Mouse (Mus musculus) kidney, embryonic 16.5 days (tissue): ENCODE data around the gene Cdk2ap2. TPM values are rescaled to one million over a fixed set of nuclear protein-coding genes. Genes with fewer than 3 reads are reported as not detected.
"Not testable (repeated sequence)": the region's sequence is repeated elsewhere in the genome, so short reads cannot be mapped to it uniquely, and the experiment has no call there.

ENCODE experiments used
- ATAC-seq: fragments of 200-750 bp; cut with Nextera tagmentation; 2 replicates; pipeline ENCODE4 v1.8.0; 2017; ENCODE audit warnings: moderate TSS enrichment; ENCODE audit not compliant: low FRiP score, low TSS enrichment
- H3K27ac ChIP-seq: fragments of 300-500 bp; sonication (generic); 2 replicates; pipeline ENCODE4 v1.5.1; 2014; ENCODE audit warnings: low read length
- H3K27me3 ChIP-seq: fragments of 300-500 bp; sonication (generic); 2 replicates; pipeline ENCODE4 v1.6.1; 2014; ENCODE audit warnings: low read length, control low read depth, mixed read lengths; ENCODE audit not compliant: insufficient read depth
- H3K36me3 ChIP-seq: fragments of 300-500 bp; sonication (generic); 2 replicates; pipeline ENCODE4 v1.6.1; 2014; ENCODE audit warnings: low read length, control low read depth, mixed read lengths; ENCODE audit not compliant: insufficient read depth
- H3K4me1 ChIP-seq: fragments of 300-500 bp; sonication (generic); 2 replicates; pipeline ENCODE4 v1.6.1; 2014; ENCODE audit warnings: low read length, control low read depth, mixed read lengths; ENCODE audit not compliant: insufficient read depth
- H3K4me2 ChIP-seq: fragments of 300-500 bp; sonication (generic); replicated peaks from 2 replicates; pipeline ENCODE4 v1.6.1; 2014; ENCODE audit warnings: low read depth, low read length
- H3K4me3 ChIP-seq: fragments of 300-500 bp; sonication (generic); 2 replicates; pipeline ENCODE4 v1.5.1; 2014; ENCODE audit warnings: mild to moderate bottlenecking, low read length
- H3K9ac ChIP-seq: fragments of 300-500 bp; sonication (generic); replicated peaks from 2 replicates; pipeline ENCODE4 v1.6.1; 2014; ENCODE audit warnings: low read length
- H3K9me3 ChIP-seq: fragments of 300-500 bp; sonication (generic); 2 replicates; pipeline ENCODE4 v1.6.1; 2016; ENCODE audit warnings: low read length, control low read depth
- WGBS: fragments of 180-500 bp; shearing (Covaris S2); extraction: QIAGEN DNeasy Blood & Tissue Kit; methylation state at CpG from one replicate; pipeline ENCODE4 v1.1.7; 2014; 5-methylcytosine and 5-hydroxymethylcytosine counted together
- polyA plus RNA-seq: library from polyadenylated mRNA; unstranded; fragments of >200 nt; fragmentation: Nextera tagmentation; extraction: Ambion mirVana; gene quantifications from 2 replicates; pipeline ENCODE4 v1.2.1, GENCODE M21; 2015

Gene Cdk2ap2
- polyA plus RNA-seq, 1 experiment from 2014 or later, result 138 TPM

DNA sequence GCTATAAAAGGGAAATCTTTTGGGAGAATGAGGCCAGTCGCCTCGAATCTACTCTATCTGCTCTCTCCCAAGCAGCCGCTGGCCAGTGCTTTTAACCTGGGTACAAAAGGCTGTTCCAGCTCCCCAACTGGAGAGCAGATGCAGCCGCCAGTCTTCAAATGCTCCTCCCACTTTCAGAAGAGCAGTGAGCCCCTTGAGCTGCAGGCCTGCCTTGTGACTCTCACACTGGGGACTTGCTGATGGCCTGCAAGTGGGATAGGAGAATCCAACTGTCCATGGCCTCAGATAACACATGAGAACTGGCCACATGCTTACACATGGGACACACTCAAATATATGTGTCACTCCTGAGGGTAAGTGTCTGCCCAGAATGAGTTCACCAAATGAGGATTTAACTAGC lies 40.3 kb upstream of the Cdk2ap2 start:
- Histone ChIP-seq H3K27ac (no peak overlapping the region), H3K9me3 (no peaks in the 10 kb centered on the region), H3K4me1 (no peaks in the 10 kb centered on the region), H3K9ac (0 out of 2 replicates have a peak overlapping the region, but pooled peaks have one; percentile 18), H3K4me2 (no peak overlapping the region), H3K27me3 (no peaks in the 10 kb centered on the region), H3K36me3 (no peaks in the 10 kb centered on the region), H3K4me3 (no peak overlapping the region)
- no peak for ATAC-seq
- 53% methylated on average over 4 of the region's 4 CpGs for WGBS

DNA sequence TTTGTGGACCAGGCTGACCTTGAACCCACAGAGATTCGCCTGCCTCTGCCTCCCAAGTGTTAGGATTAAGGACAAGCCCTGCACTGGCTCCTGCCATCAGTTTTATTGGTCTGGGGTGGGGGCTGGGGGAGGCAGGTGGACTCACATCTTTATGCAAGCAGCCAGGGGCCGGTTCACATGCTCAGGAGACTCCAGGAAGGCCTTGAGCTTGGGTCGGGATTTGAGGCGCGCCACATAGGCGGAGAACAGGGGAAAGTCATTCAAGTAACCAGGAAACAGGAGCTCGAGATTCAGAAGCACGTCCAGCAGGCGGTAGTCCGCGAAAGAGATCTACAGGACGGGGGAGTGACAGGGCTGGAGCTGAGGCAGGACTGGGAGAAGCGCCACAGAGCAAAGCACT lies 39.6 kb upstream of the Cdk2ap2 start:
- Histone ChIP-seq H3K9ac (no peak overlapping the region), H3K27ac (no peak overlapping the region), H3K9me3 (no peaks in the 10 kb centered on the region), H3K4me1 (no peaks in the 10 kb centered on the region), H3K4me2 (no peak overlapping the region), H3K27me3 (no peaks in the 10 kb centered on the region), H3K36me3 (no peaks in the 10 kb centered on the region), H3K4me3 (no peak overlapping the region)
- 76% methylated on average over 13 of the region's 13 CpGs for WGBS
- no peak for ATAC-seq

DNA sequence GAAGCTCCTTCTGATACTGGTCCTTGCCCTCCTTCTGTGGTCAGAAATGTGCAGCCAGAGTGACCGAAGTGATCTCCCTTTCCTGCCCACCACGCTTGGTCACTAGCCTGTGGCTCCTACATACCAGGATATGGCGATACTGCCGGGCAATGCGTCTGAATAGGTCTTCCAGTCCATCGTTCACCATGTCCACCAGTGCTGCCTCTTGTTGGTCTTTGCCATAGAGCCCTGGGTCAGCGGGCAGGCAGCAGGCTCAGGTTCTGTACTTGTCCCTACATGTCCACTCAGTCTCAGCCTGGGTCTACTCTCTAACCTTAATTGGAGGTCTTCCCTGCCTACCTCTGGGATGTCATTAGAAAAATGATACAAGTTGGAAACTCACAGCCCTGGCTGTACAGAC lies 39.0 kb upstream of the Cdk2ap2 start:
- Histone ChIP-seq H3K9me3 (no peaks in the 10 kb centered on the region), H3K27me3 (no peaks in the 10 kb centered on the region), H3K27ac (no peak overlapping the region), H3K4me2 (no peak overlapping the region), H3K36me3 (no peaks in the 10 kb centered on the region), H3K9ac (no peak overlapping the region), H3K4me3 (no peak overlapping the region), H3K4me1 (no peaks in the 10 kb centered on the region)
- no peak for ATAC-seq
- 96% methylated on average over 7 of the region's 7 CpGs for WGBS

DNA sequence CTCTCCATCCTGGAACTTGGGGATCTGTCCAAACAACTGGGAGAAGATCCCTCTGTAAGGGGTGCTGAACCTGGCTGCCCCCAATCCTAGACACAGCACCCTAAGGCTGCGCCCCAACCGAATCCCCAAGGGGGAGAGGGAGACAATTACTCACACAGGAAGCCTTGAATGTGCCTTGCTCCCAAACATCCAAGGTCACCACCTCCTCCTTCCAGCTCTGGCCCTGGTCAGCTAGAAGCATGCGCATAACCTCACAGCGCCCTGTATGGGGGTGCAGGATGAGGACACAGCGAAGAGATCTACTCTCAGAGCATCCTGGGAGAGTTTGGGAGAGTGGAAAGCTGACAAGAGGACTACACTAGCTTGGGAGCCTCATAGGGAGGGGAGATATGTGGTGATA lies 38.4 kb upstream of the Cdk2ap2 start:
- Histone ChIP-seq H3K27me3 (no peaks in the 10 kb centered on the region), H3K4me3 (no peak overlapping the region), H3K27ac (no peak overlapping the region), H3K9me3 (no peaks in the 10 kb centered on the region), H3K4me2 (no peak overlapping the region), H3K4me1 (no peaks in the 10 kb centered on the region), H3K9ac (no peak overlapping the region), H3K36me3 (no peaks in the 10 kb centered on the region)
- no peak for ATAC-seq
- WGBS, result 81% methylated on average over 5 of the region's 5 CpGs

DNA sequence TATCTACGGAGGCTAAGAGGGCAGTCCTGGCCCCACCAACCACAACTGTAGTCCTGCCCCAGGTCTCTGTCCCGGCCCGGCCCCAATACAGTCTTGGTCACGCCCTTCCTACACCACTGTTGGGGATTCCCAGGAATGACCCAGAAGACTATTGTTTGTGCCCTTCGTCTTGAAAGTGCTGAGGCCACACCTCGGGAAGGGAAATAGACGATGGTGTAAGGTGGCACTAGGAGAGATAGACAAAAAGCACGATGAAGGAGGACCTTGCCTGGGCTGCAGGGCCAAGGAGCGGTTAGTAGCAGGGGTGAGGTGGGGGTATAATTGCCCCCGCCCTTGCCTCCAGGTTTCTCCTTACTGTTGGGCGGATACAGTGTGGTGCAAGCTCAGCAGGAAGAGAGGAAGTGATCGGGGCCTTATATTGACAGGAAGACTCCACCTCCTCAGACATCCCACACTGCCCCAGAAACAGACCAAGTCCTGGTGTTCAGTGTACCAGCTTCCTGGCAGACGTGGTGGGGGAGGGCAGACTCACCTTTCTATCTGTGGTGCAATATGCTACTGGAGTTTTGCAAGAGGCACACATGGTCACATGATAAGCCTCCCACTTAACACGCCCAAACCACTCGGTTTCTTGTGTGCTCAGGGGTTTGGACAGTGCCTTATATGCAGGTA lies 37.8 kb upstream of the Cdk2ap2 start, which contains the start of gene Gstp3:
Gstp3 (minus strand) TSS at position 501 of the 672 bp plus-strand sequence.
- ATAC-seq, result peak; percentile 63; the same call in 1 of the 2 replicates
- Histone ChIP-seq H3K27me3 (no peaks in the 10 kb centered on the region), H3K4me1 (no peaks in the 10 kb centered on the region), H3K36me3 (no peaks in the 10 kb centered on the region), H3K27ac (no peak within 1 kb of the TSS), H3K4me3 (no peak within 1 kb of the TSS), H3K9ac (no peak within 1 kb of the TSS), H3K4me2 (no peak within 1 kb of the TSS), H3K9me3 (no peaks in the 10 kb centered on the region)
- WGBS, result 79% methylated on average over 15 of the region's 15 CpGs

DNA sequence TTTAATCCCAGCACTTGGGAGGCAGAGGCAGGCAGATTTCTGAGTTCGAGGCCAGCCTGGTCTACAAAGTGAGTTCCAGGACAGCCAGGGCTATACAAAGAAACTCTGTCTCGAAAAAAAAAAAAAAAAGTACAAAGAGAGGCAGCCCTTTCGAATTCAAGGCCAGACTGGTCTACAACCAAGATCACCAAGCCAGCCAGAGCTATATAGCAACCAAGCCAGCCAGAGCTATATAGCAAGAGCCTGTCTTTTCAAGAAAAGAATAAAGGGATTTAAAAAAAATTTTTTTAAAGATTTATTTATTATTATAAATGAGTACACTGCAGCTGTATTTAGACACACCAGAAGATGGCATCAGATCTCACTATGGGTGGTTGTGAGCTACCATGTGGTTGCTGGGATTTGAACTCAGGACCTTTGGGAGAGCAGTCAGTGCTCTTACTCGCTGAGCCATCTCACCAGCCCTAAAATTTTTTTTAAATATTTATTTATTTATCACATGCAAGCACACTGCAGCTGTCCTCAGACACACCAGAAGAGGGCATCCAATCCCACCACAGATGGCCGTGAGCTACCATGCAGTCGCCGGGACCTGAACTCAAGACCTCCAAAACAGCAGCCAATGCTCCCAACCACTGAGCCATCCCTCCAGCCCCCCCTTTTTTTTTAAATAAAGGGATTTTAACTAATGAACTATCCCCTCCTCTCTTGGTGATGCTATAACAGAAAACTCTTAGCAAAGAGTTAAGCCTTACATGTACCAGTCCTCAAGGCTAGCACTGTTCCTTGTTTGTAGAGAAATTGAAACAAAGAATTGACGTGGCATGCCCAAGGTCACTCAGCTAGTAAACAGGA lies 36.7 kb upstream of the Cdk2ap2 start:
- not testable (repeated sequence) for H3K27ac ChIP-seq, H3K27me3 ChIP-seq, H3K4me2 ChIP-seq, H3K36me3 ChIP-seq, ATAC-seq, H3K9ac ChIP-seq, H3K9me3 ChIP-seq, H3K4me3 ChIP-seq, H3K4me1 ChIP-seq
- WGBS, result 93% methylated on average over 7 of the region's 8 CpGs

DNA sequence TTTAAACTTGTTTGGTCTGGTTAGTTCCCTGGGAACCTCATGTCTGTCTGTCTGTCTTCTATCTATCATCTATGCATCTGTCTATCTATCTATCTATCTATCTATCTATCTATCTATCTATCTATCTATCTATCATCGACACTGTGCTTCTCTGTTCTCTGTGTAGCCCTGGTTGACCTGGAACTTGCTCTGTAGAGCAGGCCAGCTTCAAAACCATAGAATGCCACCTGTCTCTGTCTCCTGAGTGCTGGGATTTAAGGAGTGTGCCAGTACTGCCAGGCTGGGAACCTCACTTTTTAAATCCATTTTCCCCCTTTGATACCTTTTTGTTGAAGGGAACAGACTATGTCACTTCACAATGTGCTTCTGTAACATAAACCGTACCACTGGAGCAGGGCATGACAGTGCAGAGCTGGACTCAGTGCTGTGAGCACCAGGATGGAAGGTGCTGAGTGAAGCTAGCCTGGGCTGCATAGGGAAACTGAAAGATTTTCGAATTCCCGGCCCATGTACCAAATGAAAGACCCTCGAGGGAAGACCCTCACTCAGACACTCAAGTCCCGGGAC lies 36.0 kb upstream of the Cdk2ap2 start:
- Histone ChIP-seq H3K9ac (no peak overlapping the region), H3K27ac (no peak overlapping the region), H3K9me3 (no peaks in the 10 kb centered on the region), H3K4me1 (no peaks in the 10 kb centered on the region), H3K27me3 (no peaks in the 10 kb centered on the region), H3K36me3 (no peaks in the 10 kb centered on the region), H3K4me2 (no peak overlapping the region), H3K4me3 (no peak overlapping the region)
- 94% methylated on average over 6 of the region's 6 CpGs for WGBS
- ATAC-seq, result no peak

DNA sequence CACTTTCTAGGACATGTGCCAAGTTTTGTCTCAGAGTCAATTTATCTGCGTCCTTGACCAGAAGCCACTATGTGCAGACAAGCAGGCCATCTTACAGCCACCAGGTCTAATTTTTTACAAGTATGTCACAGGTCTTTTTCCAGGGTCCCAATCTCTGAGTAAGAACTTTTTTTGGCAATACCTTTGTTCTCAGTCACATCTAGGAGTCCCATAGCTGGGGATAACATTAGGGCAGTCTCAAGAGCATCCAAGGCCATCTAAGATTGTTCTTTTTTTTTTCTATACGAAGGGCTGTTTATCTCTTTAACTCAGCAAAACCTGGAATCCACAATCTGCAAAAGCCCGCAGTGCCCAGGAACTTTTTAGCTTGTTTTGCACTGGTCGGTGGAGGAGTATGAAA lies 33.6 kb upstream of the Cdk2ap2 start:
- H3K36me3 ChIP-seq, H3K27me3 ChIP-seq, H3K9ac ChIP-seq, H3K27ac ChIP-seq, H3K4me3 ChIP-seq, H3K4me2 ChIP-seq, H3K4me1 ChIP-seq, H3K9me3 ChIP-seq, ATAC-seq: not testable (repeated sequence)
- 80% methylated on average over 2 of the region's 4 CpGs for WGBS

DNA sequence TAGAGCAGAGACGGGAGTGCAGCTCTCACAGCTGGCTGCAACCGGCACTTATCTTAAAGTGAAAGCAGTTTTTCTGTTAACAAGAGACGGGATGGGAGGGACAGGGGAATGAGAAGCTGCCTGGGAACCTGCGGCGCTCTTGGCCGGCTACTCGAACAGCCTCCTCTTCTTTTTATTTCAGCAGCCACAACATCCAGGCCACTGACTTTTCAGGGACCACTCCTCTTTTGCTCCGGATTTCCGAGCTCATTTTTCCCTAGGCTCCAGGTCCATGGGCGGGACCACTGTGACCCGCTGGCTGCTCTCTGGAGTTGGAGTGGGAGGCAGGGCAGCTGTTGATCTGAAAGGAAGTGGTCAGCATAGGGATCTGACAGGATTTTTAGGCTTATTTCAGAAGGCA lies 32.5 kb upstream of the Cdk2ap2 start:
- not testable (repeated sequence) for H3K27ac ChIP-seq, ATAC-seq, H3K4me2 ChIP-seq, H3K9ac ChIP-seq, H3K9me3 ChIP-seq, H3K27me3 ChIP-seq, H3K4me3 ChIP-seq, H3K4me1 ChIP-seq, H3K36me3 ChIP-seq
- 17% methylated on average over 1 of the region's 11 CpGs for WGBS

DNA sequence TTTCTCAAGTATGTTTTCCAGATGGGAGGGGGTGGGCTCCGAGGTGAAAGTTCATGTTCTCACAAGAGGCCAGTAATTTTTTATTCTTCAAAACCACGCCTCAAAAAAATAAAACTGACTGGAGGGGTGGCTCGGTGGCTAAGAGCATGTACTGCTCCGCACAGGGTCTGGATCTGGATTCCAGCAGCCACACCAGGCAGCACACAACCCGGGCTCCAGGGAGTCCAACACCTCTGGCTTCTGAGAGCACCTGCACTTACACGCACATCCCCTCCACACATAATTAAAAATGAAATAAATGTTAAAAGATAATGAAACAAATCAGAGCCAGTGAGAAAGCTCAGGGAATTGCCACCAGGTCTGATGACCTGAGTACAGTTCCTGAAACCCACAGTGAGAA lies 30.7 kb upstream of the Cdk2ap2 start:
- Histone ChIP-seq H3K4me1 (0 out of 2 replicates have a peak, but pooled peaks cover 4% of the 10 kb centered on the region), H3K27me3 (no peaks in the 10 kb centered on the region), H3K27ac (no peak overlapping the region), H3K4me2 (no peak overlapping the region), H3K4me3 (no peak overlapping the region), H3K9me3 (no peaks in the 10 kb centered on the region), H3K9ac (no peak overlapping the region), H3K36me3 (no peaks in the 10 kb centered on the region)
- 77% methylated on average over 6 of the region's 6 CpGs for WGBS
- ATAC-seq, result no peak
